Mouse (Mus musculus): ENCODE measurements around the gene Mre11a.
A peak's percentile ranks its signal among the peaks of the same experiment; 100 is the strongest.
"Not testable (repeated sequence)": the region's sequence is repeated elsewhere in the genome, so short reads cannot be mapped to it uniquely, and the experiment has no call there.

Gene Mre11a

DNA sequence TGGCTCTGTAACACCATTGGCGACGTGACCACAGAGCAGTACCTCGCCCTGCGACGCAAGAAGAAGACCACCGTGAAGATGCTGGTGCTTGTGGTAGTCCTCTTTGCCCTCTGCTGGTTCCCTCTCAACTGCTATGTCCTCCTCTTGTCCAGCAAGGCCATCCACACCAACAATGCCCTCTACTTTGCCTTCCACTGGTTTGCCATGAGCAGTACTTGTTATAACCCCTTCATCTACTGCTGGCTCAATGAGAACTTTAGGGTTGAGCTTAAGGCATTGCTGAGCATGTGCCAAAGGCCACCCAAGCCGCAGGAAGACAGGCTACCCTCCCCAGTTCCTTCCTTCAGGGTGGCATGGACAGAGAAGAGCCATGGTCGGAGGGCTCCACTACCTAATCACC, 83.9 kb downstream of the Mre11a start:
- DNase-seq (ENCODE audit: low spot score in 2 of 2): no peak

DNA sequence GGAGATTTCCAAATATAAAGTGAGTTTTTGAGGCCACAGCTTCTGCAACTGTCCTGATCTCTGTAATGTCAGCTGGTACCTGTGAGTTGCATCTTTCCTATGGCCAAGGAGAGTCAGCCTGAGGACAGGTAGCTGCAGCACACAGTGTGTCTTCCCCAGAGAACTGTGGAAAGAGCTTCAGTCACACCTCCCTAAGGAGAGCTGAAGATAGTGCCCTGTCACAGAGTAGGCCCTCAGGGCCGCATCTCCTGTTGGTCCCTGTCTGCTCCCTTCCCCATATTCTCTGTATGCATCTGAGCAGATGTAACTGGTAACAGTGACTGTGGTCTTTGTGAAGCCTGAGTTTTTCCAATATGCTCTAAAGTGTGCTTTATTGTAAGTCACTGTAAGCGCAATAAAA, 85.9 kb downstream of the Mre11a start:
- DNase-seq (ENCODE audit: low spot score in 2 of 2): no peak

DNA sequence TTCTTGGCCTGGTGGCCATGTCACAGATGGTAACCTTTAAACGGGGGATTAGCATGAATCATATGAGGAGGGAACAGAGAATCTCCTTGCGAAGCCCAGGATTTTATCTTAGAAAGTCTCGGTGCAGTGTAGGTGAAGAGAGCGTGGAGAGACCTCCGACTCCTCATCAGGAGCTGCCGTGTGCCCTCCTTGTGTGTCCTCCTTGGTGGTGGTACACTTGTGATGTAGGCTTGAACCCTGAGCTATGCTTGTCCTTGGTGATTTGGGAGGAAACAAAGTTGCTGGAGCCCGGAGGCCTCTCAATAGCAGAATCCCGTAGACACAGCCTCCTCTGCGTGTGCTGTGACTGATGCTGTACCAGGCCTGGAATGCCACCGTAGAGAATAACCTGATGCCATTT, 86.3 kb downstream of the Mre11a start:
- DNase-seq (ENCODE audit: low spot score in 2 of 2): no peak

DNA sequence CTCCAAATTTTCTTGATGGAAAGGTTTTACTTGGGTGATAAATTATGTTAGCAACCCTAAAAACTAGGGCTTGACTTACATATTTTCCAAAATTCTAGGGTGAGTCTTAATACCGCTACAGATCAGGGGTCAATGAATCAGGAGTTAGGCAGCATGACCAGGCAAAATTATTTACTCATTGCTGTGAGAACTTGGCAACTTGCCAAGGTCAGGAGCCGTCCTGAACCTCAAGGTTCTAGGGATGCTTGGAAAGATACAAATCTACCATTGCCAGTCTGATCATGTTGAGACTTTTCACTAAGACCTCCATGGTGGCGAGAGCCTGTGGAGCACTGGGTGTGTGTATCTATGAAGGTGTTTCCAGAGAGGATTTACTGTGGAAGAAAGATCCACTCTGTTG, 87.1 kb downstream of the Mre11a start:
- DNase-seq (ENCODE audit: low spot score in 2 of 2): no peak

DNA sequence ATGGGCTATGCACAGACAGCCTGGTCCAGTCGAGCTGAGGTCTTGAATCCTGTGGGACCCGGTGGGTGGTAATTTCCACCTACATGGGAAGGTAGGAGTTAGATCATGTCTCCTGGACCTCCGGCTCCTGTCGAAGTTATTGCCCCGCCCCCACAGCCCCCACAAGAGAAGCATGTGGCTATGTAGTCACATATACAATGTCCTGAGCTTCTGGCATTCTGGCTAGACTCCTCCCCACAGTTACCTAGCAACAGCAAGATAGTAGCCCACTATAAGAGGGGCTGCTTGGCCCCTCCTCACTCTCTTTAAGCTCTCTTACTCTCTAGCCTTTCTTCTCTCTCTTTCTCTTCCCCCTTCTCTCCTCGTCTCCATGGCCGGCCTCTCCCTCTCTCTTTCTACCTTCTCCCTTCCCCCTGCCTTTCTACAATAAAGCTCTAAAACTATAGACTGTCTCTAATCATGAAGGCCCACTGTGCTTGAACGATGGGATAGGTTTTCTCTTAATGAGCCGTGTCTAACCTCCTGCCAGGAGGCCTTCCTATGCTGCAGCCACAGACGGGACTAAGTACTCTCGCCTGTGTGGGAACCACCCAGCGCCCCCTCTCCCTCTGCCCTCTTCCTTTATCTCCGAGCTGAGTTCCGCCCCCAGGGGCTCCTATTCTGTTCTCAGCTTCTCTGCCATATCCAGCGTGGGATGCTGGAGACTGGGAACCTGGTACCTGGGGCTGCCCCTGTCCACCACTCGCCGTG, 87.9 kb downstream of the Mre11a start:
- no peak for DNase-seq (ENCODE audit: low spot score in 2 of 2)

DNA sequence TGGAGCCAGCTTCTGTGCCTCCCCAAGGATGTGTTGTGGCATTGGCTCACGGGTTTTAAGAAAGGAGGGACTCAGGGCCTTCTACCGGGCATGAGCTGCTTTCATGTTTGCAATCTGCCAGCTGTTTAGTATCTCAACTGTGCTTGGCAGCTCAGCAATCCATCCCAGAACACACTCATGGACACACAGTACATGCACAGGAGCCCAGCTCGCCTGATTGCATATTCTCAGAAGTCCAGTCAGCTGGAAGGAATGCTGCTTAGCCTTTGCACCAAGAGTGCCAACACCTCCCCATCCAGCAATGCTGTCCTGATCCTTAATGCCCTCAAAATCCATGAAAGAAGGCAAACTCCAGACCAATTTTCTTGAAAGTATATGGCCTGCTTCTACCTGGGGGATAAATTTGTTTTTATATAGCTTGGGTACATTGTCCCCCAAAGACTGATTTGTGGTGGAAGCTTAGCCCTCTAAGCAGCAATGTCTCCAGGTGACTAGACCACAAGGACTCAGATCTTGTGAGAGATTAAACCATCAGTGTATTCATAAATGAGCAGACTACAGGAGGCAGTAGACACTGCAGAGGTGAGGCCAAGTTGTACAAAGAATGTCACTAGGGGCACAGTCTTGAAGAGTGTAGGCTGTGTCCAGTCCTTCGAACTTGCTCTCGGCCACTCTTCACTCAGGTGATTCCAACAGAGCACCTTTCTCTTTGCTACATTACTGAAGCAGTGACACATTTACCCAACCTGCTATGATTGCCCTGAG, 91.5 kb downstream of the Mre11a start:
- no peak for DNase-seq (ENCODE audit: low spot score in 2 of 2)

DNA sequence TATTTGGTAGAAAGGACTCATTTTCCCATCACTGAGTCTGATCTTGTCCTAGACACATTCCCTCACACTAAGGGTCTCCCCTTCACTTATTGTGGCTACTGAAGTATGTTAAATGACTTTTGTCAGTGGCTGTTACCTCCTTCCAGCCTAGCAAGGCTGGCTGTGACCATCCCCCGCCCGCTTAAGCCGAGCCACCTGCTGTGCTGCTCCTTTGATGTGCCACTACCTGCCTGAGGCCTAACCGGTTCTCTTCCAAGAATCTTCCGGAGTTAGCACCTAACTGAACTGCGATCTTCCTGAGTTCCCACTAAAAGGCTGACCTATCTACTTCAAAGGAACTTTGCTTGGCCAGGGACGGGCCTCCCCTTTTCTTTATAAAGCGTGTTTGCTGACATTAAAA, 92.1 kb downstream of the Mre11a start:
- DNase-seq (ENCODE audit: low spot score in 2 of 2): not testable (repeated sequence)

DNA sequence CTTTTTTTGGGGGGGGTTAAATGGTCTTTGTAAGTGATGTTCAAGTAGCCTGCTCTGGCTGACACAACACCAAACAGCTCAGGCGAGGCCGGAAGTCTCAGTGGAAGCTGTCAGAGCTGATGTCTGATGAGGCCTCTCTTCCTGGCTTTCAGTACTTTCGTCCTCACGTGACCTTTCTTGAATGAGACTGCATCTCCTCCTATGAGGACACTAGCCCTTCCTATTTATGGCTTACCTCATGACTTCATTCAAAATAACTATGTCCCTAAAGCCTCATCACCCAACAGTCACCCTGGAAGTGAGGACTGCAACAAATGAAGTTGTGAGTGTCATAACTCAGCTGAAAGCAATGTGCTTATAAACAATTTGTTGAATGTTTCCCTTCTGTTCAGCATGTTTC, 100.2 kb downstream of the Mre11a start:
- DNase-seq (ENCODE audit: low spot score in 2 of 2): peak; percentile 9 to 20

DNA sequence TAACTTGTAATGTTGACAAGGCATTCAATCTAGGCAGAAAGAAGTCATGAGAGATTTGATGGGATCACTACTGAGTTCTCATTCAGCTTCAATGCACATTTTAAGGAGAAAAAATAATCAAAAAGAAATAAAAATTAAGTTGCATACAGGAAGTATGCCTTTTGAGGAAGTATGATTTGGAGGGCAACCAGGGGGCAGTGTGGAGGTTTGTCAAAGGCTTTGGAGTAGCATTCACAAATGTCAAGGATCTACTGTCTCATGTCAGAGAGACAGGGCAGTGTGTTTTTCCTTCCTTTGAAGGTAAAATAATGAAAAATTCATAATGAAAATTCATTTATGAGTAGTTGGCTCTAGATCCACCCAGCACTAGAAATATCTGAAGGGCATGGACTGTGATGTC, 100.7 kb downstream of the Mre11a start:
- DNase-seq (ENCODE audit: low spot score in 2 of 2): peak; percentile 44 to 56

DNA sequence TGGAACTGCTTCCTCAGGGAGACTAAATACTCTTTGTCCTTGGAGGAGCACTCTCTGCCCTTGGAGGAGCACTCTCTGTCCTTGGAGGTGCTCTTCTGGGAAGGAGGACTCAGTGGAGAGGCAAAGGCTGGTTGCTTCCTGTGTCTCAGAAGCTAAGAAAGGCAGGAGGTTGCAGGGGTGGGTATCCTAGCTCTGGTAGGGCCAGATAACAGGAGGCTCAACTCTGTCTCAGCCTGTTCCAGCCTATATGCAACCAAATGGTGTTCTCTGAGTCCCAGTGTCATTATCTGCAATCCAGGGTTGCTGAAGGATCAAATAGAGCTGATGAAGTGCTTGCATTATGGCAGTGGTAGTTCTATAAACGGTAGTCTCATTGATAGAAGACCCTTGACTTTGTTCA, 101.5 kb downstream of the Mre11a start:
- no peak for DNase-seq (ENCODE audit: low spot score in 2 of 2)
